Mouse (Mus musculus): ENCODE results near the gene Tmod1. TPM values are rescaled to one million over a fixed set of nuclear protein-coding genes. Genes with fewer than 3 reads are reported as not detected.

Gene Tmod1
- total RNA-seq, 1 experiment = 0.54 TPM

DNA sequence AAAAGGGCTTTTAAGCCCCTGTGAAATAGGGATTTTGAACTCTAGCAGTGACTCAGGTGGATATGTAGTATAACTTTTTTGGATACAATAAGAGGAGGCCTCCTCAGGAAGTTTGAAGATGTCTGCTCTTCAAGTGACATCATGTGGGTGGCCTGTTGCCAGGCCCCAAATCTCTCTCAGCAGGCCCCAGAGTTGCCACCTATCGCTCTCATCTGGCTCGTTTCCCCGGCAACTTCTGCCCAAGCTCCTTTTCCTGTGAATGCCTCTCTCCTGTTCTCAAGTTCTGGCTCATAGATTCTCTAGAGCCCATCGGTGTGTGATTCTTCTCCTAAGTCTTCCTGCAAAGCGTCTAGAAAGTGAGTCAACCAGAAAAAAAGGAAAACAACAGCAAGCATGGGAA lies 17.4 kb downstream of the Tmod1 start:
- Histone ChIP-seq H3K36me3 (ENCODE audit: control insufficient read depth, insufficient read depth, low read length, poor library complexity, severe bottlenecking) (no peaks in the 10 kb centered on the region), H3K9ac (ENCODE audit: insufficient read depth, low read depth, low read length, poor library complexity, severe bottlenecking) (no peak overlapping the region), H3K9me3 (ENCODE audit: control insufficient read depth, insufficient read depth, low read depth, low read length) (no peaks in the 10 kb centered on the region), H3K27ac (ENCODE audit: insufficient read depth, low read depth, low read length, poor library complexity, severe bottlenecking) (no peak overlapping the region), H3K4me1 (ENCODE audit: control insufficient read depth in 2 of 2, insufficient read depth in 2 of 2, low read length in 2 of 2, poor library complexity in 1 of 2) (no peaks in the 10 kb centered on the region), H3K4me3 (ENCODE audit: insufficient read depth in 1 of 2, low read depth in 1 of 2, low read length in 2 of 2, poor library complexity in 1 of 2, severe bottlenecking in 1 of 2) (no peak overlapping the region)
- DNase-seq (ENCODE audit: low read depth, low spot score) = no peak
- TF ChIP-seq MAFK (IDR thresholded peaks at IDR 0.05; ENCODE audit: insufficient read depth, low read depth, low read length) (no peak), ZNF384 (IDR thresholded peaks at IDR 0.05; ENCODE audit: low read depth, low read length) (no peak), HCFC1 (IDR thresholded peaks at IDR 0.05; ENCODE audit: borderline replicate concordance, insufficient read depth, low read length) (no peak), ZC3H11A (IDR thresholded peaks at IDR 0.05; ENCODE audit: borderline replicate concordance, low read depth, low read length) (no peak), CHD2 (IDR thresholded peaks at IDR 0.05; ENCODE audit: low read depth, low read length) (no peak)
- in situ Hi-C loops (cut with MboI; ENCODE audit: low sequenced_read_pairs in 2 of 2, unreplicated experiment in 2 of 2) = no loop called here

DNA sequence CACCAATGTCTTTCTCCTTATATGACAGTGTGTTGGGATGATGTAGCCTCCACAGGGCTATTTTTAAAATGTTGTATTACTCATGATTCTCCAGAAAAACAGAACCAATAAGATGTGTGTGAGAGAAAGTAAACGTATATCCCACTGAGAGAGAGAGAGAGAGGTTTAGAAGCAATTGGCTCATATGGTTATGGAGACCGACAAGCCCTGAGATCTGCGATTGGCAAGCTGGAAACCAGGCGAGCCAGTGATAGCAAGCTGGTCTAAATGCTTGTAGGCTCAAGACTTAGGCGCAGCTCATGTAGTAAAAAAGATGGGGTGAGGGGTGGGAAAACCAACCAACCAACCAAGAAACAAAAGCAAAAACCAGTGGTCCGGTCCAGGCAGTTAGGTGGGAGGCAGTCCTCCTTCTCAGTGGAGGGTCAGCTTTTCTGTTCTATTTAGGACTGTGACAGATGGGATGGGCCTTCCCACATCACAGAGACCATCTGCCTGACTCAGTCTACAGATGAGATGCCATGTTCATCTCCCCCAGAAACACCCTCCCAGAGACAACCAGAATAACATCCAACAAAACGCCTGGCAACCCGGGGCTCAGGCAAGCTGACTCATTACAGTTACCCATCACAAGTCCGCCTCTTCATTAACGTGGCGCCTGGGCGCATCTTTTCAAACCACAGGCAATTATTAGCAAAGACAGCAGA lies 22.7 kb downstream of the Tmod1 start:
- H3K4me1 ChIP-seq (ENCODE audit: control insufficient read depth in 2 of 2, insufficient read depth in 2 of 2, low read length in 2 of 2, poor library complexity in 1 of 2) = no peaks in the 10 kb centered on the region
- H3K9ac ChIP-seq (ENCODE audit: insufficient read depth, low read depth, low read length, poor library complexity, severe bottlenecking) = no peak overlapping the region
- TF ChIP-seq ZC3H11A (IDR thresholded peaks at IDR 0.05; ENCODE audit: borderline replicate concordance, low read depth, low read length) = no peak
- TF ChIP-seq HCFC1 (IDR thresholded peaks at IDR 0.05; ENCODE audit: borderline replicate concordance, insufficient read depth, low read length) = no peak
- TF ChIP-seq CHD2 (IDR thresholded peaks at IDR 0.05; ENCODE audit: low read depth, low read length) = no peak
- TF ChIP-seq MAFK (IDR thresholded peaks at IDR 0.05; ENCODE audit: insufficient read depth, low read depth, low read length) = no peak
- no peak for TF ChIP-seq ZNF384 (IDR thresholded peaks at IDR 0.05; ENCODE audit: low read depth, low read length)
- in situ Hi-C loops (cut with MboI; ENCODE audit: low sequenced_read_pairs in 2 of 2, unreplicated experiment in 2 of 2) = no loop called here
- no peaks in the 10 kb centered on the region for H3K36me3 ChIP-seq (ENCODE audit: control insufficient read depth, insufficient read depth, low read length, poor library complexity, severe bottlenecking)
- no peaks in the 10 kb centered on the region for H3K9me3 ChIP-seq (ENCODE audit: control insufficient read depth, insufficient read depth, low read depth, low read length)
- no peak for DNase-seq (ENCODE audit: low read depth, low spot score)
- H3K4me3 ChIP-seq (ENCODE audit: insufficient read depth in 1 of 2, low read depth in 1 of 2, low read length in 2 of 2, poor library complexity in 1 of 2, severe bottlenecking in 1 of 2) = no peak overlapping the region
- no peak overlapping the region for H3K27ac ChIP-seq (ENCODE audit: insufficient read depth, low read depth, low read length, poor library complexity, severe bottlenecking)

DNA sequence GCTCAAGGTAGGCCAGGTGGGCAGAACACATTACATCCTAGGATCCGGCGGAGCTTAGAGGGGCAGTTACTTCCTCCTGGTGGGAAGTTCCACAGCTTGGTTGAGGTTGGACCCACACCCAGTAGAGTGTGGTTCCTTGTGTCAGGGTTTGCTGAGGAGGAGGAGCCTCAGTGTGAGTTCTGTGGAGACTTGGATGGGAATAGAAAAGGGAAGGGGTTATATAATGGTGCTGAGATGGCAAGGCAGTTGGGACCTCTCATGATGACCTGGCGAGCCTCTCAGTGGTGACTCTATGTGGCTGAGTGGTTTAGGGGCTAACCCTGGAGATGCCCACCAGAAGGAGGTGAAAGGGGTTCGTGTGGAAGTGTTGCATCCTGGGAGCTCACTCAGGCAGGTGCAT lies 25.1 kb downstream of the Tmod1 start:
- in situ Hi-C loops (cut with MboI; ENCODE audit: low sequenced_read_pairs in 2 of 2, unreplicated experiment in 2 of 2) = no loop called here
- Histone ChIP-seq H3K4me1 (ENCODE audit: control insufficient read depth in 2 of 2, insufficient read depth in 2 of 2, low read length in 2 of 2, poor library complexity in 1 of 2) (no peaks in the 10 kb centered on the region), H3K9ac (ENCODE audit: insufficient read depth, low read depth, low read length, poor library complexity, severe bottlenecking) (no peak overlapping the region), H3K4me3 (ENCODE audit: insufficient read depth in 1 of 2, low read depth in 1 of 2, low read length in 2 of 2, poor library complexity in 1 of 2, severe bottlenecking in 1 of 2) (no peak overlapping the region), H3K9me3 (ENCODE audit: control insufficient read depth, insufficient read depth, low read depth, low read length) (no peaks in the 10 kb centered on the region), H3K27ac (ENCODE audit: insufficient read depth, low read depth, low read length, poor library complexity, severe bottlenecking) (no peak overlapping the region), H3K36me3 (ENCODE audit: control insufficient read depth, insufficient read depth, low read length, poor library complexity, severe bottlenecking) (no peaks in the 10 kb centered on the region)
- DNase-seq (ENCODE audit: low read depth, low spot score) = no peak
- TF ChIP-seq HCFC1 (IDR thresholded peaks at IDR 0.05; ENCODE audit: borderline replicate concordance, insufficient read depth, low read length) = no peak
- no peak for TF ChIP-seq ZC3H11A (IDR thresholded peaks at IDR 0.05; ENCODE audit: borderline replicate concordance, low read depth, low read length)
- TF ChIP-seq CHD2 (IDR thresholded peaks at IDR 0.05; ENCODE audit: low read depth, low read length) = no peak
- TF ChIP-seq ZNF384 (IDR thresholded peaks at IDR 0.05; ENCODE audit: low read depth, low read length) = no peak
- no peak for TF ChIP-seq MAFK (IDR thresholded peaks at IDR 0.05; ENCODE audit: insufficient read depth, low read depth, low read length)

DNA sequence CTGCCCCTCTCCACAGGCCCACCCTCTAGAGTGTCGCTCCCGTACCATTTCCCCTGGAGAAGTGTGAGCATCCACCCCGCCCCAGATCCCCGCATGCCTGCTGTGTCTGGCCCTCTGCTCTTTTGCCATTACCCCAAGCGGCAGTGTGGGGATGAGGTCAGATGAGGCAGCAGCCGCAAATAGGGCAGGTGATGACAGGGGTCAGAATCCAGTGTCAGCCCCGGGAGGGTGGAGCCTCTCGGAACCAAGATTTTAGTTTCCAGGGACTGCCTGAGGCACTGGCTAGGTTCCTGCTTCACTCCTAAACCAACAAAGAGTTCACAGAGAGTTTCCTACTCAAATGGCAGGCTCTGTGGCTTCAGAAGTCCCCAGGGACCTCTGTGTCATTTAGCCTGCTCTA lies 25.5 kb downstream of the Tmod1 start:
- no peaks in the 10 kb centered on the region for H3K4me1 ChIP-seq (ENCODE audit: control insufficient read depth in 2 of 2, insufficient read depth in 2 of 2, low read length in 2 of 2, poor library complexity in 1 of 2)
- no peaks in the 10 kb centered on the region for H3K36me3 ChIP-seq (ENCODE audit: control insufficient read depth, insufficient read depth, low read length, poor library complexity, severe bottlenecking)
- DNase-seq (ENCODE audit: low read depth, low spot score) = no peak

More for the DNA sequence above, 25.5 kb downstream of the Tmod1 start:
- in situ Hi-C loops (cut with MboI; ENCODE audit: low sequenced_read_pairs in 2 of 2, unreplicated experiment in 2 of 2) = no loop called here
- Histone ChIP-seq H3K9ac (ENCODE audit: insufficient read depth, low read depth, low read length, poor library complexity, severe bottlenecking) (no peak overlapping the region), H3K27ac (ENCODE audit: insufficient read depth, low read depth, low read length, poor library complexity, severe bottlenecking) (no peak overlapping the region), H3K9me3 (ENCODE audit: control insufficient read depth, insufficient read depth, low read depth, low read length) (no peaks in the 10 kb centered on the region), H3K4me3 (ENCODE audit: insufficient read depth in 1 of 2, low read depth in 1 of 2, low read length in 2 of 2, poor library complexity in 1 of 2, severe bottlenecking in 1 of 2) (no peak overlapping the region)
- TF ChIP-seq CHD2 (IDR thresholded peaks at IDR 0.05; ENCODE audit: low read depth, low read length) = no peak
- no peak for TF ChIP-seq HCFC1 (IDR thresholded peaks at IDR 0.05; ENCODE audit: borderline replicate concordance, insufficient read depth, low read length)
- TF ChIP-seq MAFK (IDR thresholded peaks at IDR 0.05; ENCODE audit: insufficient read depth, low read depth, low read length) = no peak
- TF ChIP-seq ZC3H11A (IDR thresholded peaks at IDR 0.05; ENCODE audit: borderline replicate concordance, low read depth, low read length) = no peak
- TF ChIP-seq ZNF384 (IDR thresholded peaks at IDR 0.05; ENCODE audit: low read depth, low read length) = no peak

Measured in ES-E14 (cell line).